Mouse (Mus musculus) cerebellum, postnatal 25 days (tissue): ENCODE results near the gene Cerkl.

Experiments
- DNase-seq, 2 experiments: peaks; one replicate each; pipeline ENCODE4 v3.0.0; 2021; ENCODE audit warnings: mixed read lengths in 2 of 2

Gene Cerkl

DNA sequence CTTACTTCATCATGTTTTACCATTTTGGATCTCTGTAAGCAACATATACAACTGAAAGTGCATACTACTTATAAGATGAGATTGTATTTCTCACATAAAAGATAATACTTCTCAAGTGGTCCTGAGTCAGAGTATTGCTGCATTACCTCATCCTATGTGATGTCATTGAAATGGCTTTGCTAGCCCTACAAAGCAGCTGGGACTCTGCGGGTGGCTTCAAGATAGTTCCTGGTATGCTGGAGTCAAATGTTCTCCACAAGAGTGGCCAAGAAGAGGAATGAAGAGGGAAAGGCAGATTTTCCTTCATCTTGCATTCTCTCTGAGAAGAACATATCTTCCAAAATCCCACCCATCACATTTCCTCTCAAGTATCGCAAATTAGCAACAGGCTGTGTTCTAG, 13.2 kb downstream of the Cerkl start:
- DNase-seq: peak; percentile 82 to 89

DNA sequence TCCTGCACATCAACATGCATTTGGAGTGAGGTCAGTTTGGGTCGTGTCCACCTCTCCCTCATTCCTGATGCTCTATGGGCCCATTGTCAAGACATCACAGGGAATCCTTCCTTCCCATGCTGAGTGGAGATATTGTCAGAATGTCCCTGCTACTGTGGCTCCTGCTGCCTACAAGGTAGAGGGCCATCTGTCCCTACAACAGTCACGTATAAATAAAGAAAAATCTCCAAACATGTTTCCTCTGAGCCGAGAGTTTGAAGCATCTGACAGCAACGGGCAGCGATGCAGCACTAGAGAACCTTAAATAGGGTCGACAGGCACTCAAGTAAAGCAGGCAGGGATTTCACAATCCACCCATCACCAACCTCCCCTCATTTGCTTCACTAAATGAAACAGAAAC, 13.7 kb downstream of the Cerkl start:
- peak; percentile 83 to 87 for DNase-seq

DNA sequence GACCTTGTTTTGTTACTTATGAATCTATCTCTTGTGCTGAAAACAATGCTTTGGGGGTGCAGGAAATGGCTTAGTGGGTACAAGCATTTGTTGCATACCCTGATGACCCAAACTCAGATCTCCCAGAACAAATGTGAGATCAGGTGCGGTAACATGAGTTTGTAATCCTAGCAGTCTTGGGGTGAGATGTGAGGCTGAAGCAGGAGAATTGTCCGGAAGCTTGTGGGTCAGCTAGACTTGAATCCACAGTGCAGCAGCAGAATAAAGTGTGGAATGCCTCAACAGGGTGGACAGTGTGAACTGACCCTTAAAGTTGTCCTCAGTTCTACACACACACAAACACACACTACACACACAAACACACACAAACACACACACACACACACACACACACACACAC, 14.4 kb downstream of the Cerkl start:
- DNase-seq: peak in 1 of 2 experiments; percentile 54

DNA sequence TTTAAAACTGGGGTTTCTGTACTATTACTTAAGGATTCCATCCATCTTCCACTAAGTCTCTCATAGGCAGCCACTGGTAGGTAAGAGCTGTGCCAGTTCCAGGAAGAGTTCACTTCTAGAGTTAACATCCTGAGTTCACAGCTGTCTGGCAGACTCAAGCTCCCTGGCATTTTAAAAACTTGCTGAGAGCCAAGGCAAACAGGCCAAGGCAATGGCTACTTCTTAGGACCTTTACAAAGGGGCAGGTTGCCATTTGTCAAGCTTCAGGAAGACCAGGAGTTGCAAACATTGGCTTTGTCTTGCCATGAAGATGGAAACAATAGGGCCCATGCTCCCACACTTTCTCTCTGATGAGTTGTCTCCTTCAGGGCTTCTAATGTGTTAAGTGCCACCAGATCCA, 26.5 kb downstream of the Cerkl start:
- no peak for DNase-seq

DNA sequence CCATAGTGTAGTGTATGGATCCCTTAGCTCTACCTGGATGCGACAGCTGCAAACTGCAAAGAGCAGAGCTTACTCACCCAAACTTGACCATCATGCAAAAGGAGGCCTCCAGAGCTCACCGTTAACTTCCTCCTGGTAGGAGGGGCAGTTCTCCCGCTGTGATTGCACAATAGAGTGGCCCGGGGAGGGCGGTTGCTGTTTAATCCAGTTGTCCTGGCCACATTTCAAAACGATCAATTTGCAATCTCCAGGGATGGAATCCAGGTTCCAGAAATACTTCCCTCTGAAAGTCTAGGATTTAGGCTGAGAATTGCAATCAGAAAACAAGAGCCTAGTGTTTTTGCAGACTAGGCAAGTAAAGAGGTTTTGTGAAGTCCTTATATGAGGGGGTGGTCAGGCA, 26.9 kb downstream of the Cerkl start:
- DNase-seq: no peak

DNA sequence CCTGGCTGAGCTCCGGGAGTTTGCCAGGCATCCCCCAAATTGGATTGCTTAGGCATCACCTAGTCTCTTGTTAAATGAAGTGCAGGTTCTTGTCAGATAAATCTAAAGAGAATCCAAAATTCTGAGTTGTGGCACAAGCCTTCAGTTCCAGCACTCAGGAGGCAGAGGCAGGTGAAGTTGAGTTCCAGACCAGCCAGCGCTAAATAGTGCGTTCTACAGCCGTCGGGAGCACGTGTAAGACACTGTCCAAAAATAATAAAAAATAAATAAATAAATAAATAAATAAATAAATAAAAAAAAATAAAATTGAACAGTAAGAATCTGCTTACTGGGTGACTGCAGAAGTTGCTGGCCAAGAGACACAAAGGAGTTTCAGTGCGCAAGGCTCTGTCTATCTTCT, 27.5 kb downstream of the Cerkl start:
- DNase-seq: no peak

DNA sequence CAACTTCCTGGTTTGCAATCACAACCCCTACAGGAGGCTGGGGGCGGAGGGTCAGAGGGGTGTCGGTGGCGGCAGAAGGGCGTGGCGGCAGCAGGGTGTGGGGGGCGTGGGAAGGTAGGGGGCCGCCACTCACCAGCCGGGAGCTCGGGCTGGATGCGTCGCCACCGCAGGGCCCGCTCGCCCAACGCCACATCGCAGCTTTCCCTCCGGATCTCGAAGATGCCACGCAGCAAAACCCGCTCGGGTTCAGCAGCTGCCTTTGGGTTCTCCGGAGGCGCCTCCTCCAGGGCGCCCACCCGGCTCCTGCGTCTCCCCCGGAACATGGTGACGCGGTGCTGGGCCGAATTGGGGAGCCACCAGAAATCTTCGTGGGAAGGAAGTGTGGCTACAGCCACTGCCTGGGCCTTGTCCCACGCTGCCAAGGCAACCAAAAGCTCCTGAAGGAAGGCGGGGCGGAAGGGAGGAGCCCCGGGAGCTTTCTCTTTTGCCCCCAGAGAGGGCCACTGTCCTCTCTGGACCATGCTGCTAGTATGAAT, 27.9 kb downstream of the Cerkl start:
- DNase-seq: peak; percentile 68 to 75

DNA sequence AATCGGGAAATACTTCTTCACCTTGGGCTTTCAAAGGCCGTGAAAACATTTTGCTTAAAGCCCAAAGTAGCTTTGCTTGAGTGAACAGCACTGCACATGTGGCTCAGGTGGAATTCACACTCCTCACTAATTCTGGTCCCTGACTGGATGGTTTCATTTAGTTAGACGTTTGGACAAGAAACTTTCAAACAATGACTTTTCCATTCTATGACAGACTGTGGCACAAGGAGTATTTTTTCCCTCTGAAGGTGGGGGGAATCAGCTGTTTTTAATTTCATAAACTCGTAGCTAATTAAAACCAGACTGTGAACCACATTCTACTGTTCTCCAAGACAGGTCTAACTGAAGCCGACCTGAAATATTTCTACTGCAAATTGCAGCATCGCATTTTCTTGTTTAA, 28.6 kb downstream of the Cerkl start:
- DNase-seq: no peak

DNA sequence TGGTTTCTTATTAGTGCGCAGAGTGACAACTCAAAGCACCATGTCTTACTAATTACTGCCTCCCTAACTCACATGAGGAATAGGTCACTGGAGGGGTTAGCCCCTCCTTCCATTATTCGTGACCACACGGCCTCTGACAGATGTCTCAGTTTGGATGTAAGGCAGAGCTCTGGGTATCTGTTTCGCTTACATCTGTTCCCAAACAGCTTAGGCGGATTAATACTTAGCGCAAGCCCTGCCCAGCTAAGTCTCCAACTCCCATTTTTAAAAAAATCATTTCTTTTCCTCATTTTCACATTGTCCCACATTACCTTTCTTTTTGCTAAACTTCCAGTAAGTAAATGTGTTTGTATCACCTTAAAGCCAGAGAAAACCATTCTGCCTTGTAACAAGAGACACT, 34.9 kb downstream of the Cerkl start:
- no peak for DNase-seq

DNA sequence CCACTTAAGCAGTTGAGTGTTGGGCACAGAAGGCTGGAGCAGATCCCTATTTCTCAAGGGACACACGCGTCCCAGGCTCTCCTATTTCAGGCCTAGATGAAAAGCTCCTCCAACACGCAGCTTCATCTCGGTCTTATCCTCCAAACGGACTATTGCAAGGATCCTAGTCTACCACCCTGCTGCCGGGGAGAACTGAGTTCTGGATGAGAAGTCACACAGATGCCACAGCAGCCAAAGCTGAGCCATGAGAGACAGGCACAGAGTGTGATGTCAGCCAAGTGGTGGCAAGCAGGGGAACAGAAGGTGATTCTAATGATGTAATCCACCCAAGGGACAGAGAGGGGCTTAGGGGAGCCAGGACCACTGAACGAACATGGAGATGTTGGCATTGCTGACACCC, 42.1 kb downstream of the Cerkl start:
- DNase-seq: peak; percentile 58 to 70

DNA sequence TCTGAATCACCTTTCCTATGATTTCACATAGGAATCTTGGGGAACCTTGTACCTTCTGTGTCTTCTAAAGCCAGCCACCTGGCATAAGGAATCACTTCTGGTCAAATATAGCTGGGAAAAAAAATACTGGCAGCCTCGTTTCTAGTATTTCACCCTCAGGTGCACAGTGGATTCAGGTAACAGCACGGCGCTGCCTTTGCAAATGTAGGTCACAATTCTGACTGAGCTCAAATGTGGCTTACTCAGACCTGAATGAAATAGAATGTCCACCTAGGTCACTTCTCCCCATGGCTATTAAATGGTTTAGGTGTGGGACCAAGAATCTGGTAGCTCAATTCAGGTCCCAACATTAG, 45.7 kb downstream of the Cerkl start:
- DNase-seq: peak; percentile 66 to 74

DNA sequence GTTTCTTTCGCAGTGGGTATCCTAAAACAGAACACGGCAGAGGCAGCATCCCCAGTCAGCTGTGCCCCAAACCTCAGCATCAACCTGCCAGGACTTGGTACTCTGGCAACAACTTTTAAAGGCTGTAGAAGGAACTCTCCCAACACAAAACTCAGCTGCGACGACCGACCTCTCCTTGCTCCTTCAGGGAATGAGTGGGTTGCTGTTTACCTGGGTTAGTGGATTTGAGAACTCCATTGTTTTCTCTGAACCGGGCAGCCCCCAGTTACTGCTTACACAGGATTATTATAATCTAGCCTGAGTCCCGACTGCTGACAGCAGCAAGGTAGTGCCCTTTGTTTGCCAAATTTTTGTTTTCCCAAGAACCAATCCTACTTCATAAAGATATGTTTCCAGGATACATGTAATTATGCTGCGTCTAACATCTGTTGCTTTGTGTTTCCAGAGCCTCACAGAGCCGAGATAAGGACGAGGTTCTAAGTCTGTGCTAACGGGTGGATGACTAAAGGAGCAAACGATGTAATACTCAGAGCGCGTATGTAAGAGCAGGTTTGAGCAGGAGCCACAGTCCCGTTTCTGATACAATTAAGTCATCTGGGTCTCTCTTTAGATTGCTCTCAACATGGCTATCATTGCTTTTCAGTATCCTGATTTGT, 46.2 kb downstream of the Cerkl start:
- peak in 1 of 2 experiments; percentile 52 for DNase-seq

DNA sequence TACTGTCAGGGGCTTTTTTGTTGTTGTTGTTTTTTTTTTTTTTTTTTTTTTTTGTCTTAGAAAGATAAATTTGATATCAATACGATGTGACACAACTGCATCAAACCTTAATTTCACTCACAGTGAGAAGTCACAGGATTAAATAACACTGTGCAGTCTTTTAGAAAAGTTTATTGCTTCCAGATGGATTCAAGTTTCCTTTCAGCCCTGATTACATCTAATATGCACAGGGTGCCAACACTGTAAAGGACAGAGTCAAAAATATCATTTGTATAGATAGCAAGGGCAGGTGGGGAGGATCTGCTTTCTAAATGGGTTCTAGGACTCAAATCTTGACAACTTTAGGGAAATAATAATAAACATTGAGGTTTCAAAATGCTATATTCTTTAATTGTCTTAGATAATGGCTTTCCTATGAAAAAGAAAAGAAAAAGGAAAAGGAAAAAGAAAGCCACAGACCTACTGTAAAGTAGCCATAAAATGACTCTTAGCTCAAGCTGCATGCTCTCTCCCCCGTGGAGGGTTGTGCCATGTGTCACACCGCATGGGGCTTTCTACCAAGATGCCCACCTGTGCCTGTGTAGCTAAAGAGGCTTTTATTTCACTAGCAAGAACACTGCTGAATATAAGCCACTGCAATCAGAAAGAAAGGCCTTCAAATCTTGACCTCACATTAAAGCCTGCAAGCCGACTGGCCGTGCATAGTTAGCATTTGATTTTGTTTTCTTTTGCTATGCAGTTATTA, 50.8 kb downstream of the Cerkl start:
- peak; percentile 88 to 89 for DNase-seq

DNA sequence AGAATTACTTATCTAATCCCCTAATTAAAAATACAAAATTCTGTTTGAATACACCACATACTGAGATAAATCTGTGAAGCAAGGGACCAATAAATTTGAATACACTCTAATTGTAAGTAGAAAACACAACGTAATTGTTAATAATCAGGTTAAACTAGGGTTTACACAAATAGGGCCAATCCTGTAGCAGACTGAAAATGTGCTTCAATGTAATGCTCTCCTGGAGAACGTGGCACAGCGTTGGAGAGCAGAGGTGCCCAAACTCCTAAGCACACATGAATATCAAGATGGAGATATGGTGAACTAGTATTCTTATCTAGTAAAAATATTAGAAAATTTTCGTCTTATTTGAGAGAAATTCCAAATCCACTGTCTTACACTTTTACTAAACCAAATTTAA, 56.5 kb downstream of the Cerkl start:
- DNase-seq: no peak

DNA sequence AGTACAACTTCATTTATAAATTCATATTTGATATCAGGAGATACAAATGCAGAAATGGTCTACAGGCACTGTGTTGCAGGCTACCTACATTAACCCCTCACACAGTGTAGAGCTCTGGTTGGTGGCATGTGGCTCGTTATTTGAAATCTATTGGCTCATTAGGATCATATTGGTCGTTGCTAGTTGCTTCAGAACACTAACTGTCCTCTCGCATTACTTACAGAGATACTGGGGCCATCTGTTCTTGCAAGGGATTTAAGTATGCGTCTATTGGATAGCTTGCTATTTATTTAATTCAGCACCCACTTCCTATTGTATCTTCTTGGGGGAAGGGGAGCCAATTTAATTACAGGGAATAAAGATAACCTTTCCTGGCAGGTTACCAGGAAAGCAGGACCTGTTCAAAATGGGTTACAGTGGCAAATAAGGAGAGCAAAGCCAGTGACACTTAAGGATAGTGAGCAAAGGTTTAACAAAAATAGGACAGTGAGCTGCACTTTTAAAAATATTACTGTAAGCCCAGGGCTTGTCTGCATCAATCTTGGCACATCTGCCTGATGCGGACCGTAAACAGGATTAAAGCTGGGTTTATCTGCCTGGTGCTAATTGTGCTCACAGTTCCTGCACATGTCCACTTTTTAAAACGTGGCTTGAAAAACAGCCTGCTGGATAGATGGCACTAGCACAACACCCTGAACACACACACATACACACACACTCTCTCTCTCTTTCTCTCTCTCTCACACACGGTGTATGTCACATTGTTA, 57.2 kb downstream of the Cerkl start:
- peak; percentile 53 to 59 for DNase-seq

DNA sequence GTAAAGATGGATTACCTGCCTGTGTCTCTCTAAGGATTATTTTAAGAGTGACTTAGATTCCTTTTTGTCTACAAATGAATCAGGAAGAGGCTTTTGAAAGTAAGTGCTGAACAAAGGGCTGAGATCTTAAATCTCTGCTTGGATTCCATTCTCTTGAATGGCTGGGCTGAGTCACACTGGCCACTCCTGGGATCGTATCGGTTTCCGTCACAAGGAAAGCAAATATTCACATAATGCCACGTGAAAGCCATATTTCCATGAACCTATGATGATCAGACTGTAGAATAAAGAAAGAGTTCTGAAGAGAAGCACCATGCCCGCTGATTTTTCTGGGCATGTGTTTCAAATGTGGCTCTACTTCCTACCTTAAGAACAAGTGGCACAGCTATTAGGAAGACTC, 57.8 kb downstream of the Cerkl start:
- no peak for DNase-seq

DNA sequence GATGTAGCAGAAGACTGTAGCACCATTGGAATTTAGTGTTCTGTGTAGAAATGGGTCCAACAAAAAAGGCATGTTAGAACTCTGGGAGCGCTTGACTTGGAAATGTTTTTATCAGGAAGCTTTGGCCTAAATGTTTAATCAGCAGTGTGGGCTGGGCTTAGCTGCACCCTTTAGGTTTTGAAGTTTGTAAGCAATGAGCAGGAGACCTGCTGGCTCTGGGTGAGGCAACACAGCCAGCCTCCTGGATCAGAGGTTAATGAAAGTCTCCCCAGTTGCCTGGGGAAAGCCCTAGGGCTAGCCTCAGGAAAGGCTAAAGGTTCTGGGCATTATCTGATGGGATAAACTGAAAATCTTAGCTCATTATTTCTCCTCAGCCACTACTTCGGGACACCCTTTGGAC, 58.2 kb downstream of the Cerkl start:
- DNase-seq: no peak

DNA sequence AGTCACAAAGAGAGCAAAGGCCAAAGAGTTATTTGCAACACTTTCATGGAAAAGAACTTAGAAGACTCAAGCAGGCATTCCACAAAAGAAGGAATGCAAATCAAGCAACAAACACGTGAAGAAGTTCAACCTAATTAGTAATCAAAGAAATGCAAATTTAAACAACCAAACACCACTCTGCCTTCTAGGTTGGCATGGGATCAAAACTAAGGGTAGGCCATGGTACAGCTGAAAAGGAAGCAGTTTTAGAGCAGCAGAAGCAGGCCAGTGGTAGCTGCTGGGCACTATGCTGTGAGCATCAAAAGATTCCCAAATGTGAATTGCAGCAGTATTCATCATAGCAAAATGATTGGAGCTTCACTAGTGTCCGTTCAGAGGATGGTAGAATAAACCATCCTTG, 59.5 kb downstream of the Cerkl start:
- no peak for DNase-seq

DNA sequence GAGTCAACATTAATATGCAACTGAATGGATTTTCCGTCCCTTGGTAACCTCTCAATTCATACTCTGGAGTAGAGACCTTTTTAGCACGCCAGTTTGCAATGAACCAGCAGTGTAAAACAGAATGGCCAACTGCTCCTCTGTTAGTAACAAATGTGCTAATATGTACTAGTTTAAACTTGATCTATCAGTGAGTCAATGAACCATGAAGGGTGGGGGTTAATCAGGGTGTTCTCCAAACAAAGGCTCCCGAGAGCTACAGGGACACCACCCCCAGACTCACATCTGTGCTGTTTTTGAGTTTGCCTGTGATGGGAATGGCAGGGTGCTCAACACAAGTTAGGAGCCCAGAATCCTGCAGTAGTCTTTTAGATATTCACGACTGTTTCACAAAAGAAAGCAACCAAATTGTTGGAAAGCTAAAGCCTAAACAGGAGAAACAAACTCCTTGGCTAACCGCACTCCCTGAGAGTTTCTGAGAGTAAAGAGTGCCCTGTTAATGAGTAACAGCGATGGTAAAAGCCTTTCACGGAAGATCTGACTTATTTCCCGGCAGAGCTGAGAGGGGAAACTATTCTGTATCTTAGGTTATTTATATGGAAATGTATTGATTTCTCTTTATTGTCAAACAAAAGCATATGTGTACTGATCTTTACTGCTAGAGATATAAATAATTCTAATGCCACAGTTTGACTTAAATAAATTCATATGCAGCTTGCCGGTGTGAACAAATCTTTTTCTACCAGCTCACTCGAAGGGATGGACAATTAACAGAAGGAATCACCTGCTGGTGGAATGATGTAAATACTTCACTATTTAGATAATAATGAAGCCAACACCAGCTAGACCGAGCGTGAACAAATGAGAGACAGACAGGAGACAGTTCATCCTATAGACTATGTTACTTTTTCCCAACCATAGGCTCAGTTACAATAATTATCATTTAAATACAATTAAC, 77.2 kb downstream of the Cerkl start:
- DNase-seq: peak in 1 of 2 experiments; percentile 45

DNA sequence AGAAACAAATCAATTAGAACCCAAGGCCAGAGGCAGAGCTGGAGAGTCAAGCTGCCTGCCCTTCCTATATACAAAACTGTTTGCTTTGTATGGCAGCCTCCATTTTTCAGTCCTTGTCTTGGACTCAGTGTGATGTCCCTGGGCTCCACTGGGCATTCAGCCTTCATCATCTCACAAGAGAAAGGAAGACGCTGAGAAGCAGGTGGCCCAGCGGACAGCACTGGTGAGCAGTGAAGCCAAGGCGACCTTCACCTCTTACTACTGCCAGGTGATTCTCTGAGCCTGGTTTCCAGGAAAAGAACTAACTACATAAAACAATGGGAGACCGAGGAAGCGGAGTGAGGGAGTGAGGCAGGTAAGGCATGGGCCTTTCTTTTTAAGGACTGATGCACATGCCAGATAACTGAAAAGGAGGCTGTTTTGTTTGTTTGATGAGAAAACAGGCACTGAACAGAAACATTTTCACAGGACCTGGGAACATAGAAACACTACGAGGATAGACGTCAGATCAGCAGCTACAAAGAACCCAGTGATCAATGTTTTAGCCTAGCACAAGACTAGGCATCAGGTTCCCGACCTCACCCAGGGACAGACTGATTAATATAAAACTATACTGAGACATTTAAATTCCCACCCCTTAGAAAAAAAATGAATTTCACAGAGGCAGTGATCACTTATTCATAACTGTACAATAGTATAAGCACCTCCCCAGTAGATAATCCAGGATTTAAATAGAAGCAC, 78.1 kb downstream of the Cerkl start:
- peak; percentile 68 to 69 for DNase-seq

DNA sequence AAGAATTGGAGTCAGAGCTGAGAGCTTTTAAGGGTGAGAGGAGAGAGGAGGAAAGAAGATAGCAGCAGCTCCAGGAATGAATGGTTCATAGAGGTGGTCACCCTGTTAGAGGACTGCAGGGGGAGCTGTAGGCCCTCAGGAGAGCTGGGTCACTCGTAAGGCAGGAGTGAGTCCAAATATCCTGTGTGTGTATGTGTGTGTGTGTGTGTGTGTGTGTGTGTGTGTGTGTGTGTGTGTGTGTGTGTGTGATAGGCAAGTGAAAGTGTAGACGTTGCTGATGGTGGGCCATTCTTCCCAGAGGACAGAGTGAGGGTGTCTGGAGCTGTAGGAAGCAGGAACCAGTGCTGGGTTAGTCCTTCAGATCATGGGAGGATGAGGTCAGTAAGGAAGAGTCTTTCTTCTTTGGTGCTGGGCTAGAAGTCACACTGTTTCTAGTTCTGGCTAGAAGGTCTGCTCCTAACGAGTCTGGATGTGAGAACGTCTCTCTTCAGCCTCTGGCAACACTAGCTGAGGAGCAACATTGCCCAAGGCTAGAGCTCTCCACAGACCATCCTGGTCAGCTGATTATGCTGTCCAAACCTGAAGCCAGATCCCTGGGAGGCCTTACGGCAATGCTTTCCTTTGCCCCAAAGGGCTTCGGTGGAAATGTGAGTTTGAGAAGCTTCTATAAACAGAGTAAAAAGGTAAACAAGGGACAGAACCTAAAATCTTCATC, 83.9 kb downstream of the Cerkl start:
- peak; percentile 84 to 88 for DNase-seq
